Mouse (Mus musculus): ENCODE measurements around the gene Ogfod3.

Gene Ogfod3
- long read RNA-seq, experiment 1, transcript Ogfod3-201 (9 exons, 1,308 nt), result major isoform, 87 of 89 reads
- long read RNA-seq, experiment 1, partial matches to known transcripts, result 1 of 89 reads
- long read RNA-seq, experiment 1, other reads (novel, unspliced or antisense), result 1 of 89 reads
- long read RNA-seq, experiment 2, transcript Ogfod3-201 (9 exons, 1,308 nt), result major isoform, 99 of 102 reads
- long read RNA-seq, experiment 2, partial matches to known transcripts, result 0 of 102 reads
- long read RNA-seq, experiment 2, other reads (novel, unspliced or antisense), result 3 of 102 reads

DNA sequence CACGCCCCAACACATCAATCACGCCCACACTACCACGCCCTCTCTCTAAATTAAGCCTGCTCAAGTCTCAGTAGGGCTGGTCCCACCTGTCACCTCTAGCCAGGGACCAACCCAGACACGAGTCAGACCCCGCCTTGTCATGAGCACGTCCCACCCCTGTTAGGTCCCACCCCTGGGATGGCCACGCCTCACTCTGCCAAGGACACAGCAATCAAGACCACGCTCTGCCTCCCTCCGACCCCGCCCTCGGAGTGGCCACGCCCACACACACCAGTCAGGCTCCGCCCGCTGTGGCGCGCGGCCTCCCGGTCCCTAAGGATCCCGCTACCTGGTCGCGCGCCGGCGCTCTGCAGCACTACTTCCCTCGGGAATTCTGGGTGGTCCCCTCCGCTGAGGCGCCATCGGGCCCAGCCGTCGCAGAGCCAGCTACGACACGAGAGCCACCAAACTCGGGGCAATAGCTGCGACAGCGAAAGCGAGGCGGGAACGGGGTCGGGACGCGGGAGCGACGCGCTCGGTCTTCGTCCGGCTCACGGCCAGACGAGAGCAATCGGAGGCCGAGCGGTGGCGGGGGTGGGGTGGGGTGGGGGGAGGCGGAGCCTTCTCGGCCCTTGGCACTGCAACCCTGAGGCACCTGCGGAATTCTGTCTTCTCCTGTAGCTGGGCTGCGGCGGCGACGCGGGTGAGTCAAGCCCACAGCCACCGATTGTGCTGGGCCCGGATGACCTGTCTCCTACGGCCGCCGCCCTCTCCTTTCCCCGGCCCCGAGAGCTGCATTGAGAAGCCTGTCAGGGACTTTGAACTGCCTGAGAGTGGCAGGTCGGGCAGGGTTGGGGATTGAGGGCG, at the start of gene Ogfod3, which contains the start of gene Hexdc:
Ogfod3 (minus strand) TSS at position 551 of the 846 bp plus-strand sequence.
Hexdc (plus strand) TSS at position 273 of the 846 bp plus-strand sequence.
- intact Hi-C loops (cut with DNase I), result no loop called here

DNA sequence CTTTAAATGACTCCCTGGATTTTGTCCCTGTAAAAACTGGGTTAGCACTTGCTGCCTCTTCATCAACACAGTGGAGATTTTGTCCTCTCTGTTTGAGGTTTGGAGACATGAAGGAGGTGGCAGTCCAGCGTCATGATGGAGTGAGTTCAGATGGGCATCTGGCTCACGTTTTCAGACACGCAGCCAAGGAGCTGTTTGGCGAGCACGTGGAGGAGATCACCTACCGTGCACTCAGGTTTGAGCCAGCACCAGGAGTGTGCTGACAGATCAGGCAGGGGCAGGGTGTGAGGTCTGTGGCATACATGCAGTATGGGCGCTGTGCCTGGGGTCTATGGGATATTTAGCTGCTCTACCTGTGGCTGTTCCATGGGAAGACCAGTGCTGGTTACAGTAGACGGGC, 45.7 kb upstream of the Ogfod3 start:
- intact Hi-C loops (cut with DNase I), result no loop called here

DNA sequence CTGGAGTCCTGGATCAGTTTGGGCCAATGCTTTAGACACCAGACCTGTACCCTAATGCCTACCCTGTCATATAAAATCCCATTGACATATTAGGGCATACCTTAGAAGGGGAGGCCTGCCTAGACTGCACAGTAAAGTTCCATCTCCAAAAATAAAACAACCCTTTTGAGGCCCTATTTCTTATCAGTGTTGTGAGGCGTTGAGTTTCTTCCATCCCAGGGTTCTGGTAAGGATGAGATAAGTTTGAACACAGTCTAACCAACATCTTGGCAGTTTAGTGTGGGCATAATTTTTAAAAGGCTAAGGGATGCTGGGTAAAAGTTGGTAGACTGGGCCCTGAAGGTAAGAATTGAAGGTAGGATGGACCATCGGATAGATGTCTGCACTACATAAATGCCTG, 35.2 kb upstream of the Ogfod3 start:
- intact Hi-C loops (cut with DNase I), result loop anchor here (10.0 kb wide), 1 partner anchor 55 kb away; no protein-coding TSS in a partner anchor

DNA sequence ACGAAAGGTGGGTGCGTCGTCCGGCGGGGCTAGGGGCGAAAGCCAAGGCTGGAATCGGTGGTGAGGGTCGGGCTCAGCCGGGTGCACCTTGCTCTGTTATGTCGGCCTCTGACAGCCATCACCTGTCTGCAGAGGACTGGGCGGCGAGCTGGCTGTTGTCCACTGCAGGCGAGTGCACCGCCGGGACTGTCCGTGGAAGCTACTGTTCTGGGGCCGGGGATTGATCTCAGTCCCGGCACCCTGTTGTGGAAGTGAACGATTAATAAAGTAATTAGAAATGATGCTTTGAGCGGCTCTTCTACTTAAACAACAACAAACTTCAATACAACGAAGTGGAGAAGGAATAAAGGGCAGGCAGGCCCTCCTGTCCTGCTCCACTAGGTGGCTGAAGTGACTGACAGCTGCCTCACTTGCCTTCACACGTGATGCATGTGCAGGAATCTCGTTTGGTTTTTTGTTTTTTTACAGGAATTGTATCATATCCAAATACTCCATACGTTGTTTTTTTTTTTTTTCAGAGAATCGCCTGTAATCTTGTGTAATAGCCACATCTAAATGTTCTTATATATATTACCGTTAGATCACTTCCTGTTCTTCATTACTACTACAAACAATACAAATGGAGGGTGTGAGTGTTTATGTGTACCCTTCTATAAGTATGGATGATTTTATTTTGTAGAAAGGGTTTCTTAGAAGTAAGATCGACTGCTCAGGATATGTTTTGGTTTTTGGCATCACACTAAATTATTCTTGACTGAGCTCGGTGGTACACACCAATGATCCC, 33.0 kb upstream of the Ogfod3 start:
- intact Hi-C loops (cut with DNase I), result no loop called here

DNA sequence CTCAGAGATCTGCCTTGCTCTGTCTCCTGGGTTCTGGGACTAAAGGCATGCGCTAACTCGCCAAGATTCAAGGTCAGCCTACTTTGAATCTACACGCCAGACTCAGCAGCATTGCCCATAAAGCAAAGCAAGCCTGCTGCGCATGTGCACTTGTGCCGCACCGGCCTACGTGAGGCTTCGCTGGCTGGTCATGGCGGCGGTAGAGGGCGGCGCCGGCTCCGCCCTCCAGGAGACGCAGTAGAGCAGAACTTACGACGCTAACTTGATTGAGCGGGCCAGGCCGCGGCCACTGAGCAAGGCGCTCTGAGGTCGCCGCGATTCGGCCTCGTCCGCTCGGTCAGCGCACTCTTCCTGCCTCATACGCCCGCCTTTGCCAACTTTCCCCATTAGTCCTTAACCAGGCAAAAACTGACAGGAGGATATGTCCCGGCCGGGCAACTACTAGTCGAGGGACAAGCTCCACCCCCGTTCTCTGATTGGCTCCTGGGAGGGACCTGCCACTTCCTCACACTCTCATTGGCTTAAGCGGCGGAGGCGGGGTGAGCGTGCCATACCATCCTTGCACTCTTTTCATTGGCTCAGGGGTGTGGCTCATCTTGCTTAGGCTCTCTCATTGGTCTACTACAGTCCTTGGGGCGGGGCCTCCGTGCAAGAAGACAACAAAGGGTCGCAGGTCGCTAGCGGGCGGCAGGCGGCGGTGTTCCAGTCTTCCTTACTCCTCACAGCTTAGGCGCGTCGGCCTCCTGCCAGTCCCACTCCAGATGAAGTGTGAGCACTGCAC, 32.2 kb upstream of the Ogfod3 start, which contains the start of gene Narf:
Narf (plus strand) TSS at position 690 of the 781 bp plus-strand sequence.
- intact Hi-C loops (cut with DNase I), result no loop called here

DNA sequence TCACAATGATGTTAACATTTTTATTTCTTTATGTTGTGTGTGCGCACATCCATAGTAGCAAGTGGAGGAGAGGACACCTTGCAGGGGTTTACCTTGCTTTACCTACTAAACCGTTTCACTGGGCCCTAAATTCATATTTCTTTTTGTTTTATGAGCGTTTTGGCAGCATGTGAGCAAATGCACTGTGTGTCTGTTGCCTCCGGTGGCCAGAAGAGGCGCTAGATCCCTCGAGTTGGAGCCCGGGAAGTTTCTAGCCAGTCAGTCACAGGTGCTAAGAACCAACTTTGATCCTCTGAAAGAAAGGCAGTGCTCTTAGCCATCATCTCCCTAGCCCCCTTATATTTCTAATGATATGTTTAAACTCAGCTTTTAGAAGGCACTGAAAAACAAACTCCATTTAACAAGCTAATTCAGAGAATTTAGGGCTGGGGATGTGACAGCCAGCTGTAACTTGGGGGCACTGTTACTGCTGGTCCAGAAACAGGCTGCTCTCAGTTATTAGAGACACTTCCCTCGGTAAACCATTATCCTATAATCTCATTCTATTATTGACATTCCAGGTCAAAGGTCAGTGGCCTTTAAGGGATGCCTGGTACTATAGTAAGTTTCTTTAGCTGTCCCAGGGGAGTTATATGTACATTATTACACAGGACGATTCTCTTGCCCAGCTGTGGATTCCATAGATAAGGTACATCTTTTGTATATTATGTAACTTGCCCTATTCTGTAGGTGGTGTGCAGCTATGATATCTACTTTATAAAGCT, 31.1 kb upstream of the Ogfod3 start:
- intact Hi-C loops (cut with DNase I), result no loop called here

DNA sequence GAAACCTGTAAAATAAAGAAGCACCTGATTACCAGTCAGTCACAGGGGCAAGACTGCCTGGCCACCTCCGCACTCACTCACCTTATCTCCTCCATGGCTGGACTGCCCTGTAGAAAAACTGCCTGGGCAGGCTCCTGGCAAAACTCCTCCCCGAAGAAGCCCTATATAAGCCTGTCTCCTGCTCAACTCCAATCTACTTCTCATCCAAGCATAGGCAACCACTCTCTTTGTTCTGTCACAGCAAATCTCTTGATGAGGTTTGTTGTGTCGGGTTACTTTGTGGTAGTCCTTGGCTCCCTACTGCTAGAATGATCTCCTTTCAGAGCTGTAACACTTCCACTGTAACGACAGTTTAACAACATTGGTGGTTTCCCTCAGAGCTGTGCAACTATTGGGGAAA, 28.2 kb upstream of the Ogfod3 start:
- intact Hi-C loops (cut with DNase I), result no loop called here

DNA sequence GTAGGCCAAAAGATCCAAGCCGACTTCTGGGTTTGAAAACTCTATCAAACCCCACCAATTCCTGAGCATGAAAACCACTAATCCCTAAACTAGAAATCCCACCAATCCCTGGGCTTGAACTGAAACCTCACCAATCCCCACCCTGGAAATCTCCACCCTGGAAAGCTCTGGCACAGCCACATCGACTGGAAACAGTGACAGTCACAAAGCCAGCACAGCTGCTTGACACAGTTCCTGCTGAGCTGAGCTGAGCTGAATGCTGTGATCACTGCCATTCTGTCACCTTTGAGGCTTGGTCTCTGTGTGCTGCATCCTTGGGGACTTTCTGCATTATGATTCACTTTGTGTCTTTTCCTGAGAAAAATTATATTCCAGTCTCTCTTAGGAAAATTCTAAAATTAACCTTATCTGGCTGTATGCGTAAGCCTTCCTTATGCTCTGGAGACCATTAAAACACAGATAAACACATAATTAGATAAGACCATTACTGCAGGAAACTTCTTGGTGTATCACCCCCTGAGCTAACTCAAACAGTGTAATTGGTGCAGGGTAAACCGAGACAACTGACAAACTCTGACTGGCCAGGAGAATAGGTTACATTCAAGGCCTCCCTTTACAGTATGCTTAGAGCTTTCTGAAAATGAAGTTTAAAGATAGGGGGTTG, 27.2 kb upstream of the Ogfod3 start:
- intact Hi-C loops (cut with DNase I), result no loop called here

DNA sequence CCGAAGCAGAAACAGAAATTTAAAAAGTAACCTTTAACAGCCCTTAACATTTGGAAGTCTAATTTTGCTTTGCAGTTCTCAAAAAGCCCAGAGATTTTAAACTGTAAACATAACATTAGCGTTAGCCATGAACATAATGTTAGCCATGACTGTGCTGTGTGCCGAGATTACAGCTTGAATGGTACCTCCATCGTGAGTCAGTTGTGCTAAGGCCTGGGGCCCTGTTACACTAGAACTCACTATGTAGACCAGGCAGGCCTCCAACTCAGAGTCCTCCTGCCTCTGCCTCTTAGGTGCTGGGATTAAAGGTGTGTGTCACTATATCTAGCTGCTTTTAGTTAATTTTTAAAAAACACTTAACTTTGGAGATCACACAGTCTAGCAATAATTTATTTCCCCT, 26.7 kb upstream of the Ogfod3 start:
- intact Hi-C loops (cut with DNase I), result no loop called here

DNA sequence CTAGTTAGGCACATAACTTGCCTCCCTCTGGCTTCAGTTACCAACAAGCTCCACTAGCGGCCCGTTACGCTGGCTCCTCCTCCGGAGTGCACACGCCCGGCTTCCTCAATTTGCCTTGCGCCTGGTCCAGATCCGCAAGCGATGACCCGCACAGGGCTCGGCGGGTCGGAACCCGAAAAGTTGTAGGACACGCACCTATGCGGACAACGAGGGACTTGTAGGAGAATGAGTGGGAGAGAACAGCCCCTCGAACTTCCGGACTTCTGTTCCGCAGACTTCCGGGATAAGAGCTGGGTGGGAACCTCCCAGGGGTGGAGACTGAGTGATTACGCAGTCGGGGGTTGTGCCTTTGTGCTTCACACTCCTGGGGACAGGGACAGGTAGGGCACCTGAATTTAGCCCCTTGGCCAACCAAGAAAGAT, 24.5 kb upstream of the Ogfod3 start, which contains the start of gene Cybc1:
Cybc1 (minus strand) TSS at position 305 of the 422 bp plus-strand sequence.
- intact Hi-C loops (cut with DNase I), result no loop called here

DNA sequence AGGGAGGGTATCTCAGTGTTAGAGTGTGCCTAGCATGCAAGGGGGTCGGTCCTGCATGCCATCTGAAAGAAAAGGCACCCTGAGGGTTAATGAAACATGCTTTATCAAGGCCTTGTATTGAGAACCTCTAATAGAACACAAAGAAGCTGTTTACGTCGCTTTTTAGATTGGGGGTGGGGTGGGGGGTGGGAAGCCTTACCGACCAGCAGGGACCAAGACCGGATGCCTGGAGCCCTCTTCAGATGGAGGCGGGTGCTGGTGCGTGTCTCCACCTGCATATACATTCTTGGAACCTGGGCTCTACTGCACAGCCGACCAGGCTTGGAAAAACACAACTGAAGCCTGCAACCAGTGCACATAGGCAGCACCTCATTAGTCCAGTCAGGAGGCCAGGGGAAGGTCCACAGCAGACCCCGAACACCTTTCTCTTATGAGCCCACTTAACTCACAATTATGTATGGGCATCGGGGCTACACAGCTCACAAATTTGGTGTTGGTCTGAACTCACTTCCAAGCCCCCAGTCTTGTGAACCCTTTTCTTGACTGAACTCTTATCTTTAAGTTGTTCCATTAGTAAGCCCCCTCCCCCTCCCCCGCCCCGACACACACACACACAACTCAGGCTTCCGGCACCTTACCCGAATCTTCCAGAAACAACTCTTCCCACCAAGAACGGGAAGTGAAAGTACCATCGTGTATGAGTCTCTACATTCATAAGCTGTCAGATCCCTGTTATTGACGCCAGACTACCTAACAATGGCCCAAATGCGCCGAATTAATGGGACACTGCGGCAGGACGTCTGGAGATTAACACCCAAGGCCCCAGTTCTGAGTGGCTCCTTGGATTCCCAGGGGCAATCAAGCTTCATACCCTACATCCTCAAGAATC, 23.9 kb upstream of the Ogfod3 start:
- intact Hi-C loops (cut with DNase I), result no loop called here

DNA sequence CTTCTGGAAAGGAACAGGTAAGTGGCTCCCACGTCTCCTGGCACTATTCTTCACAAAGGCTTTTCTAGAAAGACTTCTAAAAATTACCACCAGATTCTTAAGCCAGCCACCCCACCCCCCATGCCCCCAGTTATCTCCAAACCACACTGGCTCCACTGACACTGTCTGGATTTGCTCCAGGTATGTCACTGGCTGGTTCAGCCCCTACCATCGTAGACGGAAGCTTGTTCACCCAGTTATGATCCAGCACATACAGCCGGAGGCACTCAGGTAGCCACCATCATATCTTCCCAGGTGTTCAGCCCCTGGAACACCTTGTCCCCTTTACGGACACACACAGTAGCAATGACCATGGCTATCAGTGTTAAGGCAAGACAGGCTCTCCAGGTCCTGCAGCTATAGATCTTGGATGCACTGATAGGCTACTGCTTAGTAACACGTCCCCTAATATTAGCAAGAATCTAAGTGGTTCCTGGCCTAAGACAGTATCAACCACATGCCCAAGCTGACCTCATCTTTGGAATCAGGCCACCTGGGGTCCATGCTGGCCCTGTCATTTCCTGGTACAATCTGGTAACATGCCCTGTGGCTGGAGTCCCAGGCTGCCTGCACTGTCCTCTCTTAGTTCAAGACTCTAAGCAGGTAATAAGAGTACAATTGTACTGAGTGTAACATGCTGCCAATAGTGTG, 17.0 kb upstream of the Ogfod3 start:
- intact Hi-C loops (cut with DNase I), result no loop called here

DNA sequence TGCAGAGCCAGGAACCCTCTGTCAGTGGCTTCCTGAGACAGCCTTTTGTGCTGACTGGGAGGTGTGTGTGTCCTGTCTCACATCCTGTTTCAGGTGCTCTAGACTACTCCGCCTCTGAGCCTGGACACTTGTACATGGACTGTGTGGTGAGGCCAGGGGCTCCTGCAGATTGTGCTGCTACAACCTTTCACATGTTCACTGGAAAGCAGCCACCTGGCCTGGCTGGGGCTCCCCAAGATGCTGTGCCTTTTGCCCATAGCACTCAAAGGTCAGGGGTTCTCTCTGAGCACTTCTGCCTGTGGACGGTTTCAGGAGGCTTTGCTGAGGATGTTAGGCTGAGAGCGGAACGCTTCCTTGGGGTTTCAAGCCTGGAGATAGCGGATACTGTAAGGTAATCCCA, 16.3 kb upstream of the Ogfod3 start:
- intact Hi-C loops (cut with DNase I), result no loop called here

DNA sequence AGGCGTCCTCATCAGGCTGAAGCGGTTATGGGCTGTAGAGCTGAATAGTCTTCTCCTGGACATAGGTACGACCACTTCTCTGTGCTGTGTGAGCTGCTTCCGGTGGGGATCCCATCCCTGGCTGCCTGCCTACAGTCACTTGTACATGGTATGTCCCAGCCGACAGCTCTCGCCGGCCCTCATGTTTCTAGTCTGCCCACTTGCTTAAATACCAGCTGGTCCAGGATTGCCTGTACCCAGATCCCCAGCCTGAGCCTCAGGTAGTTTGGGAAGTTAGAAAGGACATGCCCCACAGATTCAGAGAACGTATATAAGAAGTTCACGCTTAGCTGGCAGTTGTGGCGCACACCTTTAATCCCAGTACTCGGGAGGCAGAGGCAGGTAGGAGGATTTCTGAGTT, 15.3 kb upstream of the Ogfod3 start:
- intact Hi-C loops (cut with DNase I), result no loop called here

DNA sequence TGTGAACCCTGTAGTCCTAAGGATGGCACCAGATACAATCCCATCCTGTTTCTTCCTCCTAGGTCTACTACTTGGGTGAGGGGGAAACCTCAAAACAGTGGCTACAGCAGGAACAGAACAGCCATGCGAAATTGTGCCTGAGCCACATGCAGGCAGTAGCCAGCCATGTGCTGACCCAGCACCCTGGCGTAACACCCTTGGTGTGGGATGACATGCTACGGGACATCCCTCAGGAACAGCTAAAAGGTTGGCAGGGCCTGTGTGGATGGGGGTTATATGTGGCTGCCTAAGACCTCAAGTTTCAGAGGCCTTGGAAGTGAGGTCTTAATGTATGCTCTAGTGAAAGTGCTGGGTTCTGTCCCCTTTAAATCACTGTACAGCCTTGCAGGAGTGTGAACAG, 12.3 kb upstream of the Ogfod3 start:
- intact Hi-C loops (cut with DNase I), result no loop called here

DNA sequence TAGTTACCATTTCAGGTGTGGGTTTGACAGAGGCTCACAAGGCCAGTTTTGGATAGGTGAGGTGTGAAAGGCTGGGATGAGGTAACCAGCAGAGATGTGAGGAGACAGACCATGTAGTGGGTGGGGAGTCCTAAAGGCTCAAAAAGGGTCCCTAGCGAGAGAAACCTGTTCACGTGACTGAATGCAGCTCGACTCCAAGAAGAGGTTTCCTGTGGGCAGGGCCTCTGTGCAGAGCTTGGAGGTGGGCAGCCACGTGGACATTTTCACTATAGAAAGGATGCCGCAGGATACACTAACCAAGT, 701 bp downstream of the Ogfod3 start:
- intact Hi-C loops (cut with DNase I), result no loop called here

DNA sequence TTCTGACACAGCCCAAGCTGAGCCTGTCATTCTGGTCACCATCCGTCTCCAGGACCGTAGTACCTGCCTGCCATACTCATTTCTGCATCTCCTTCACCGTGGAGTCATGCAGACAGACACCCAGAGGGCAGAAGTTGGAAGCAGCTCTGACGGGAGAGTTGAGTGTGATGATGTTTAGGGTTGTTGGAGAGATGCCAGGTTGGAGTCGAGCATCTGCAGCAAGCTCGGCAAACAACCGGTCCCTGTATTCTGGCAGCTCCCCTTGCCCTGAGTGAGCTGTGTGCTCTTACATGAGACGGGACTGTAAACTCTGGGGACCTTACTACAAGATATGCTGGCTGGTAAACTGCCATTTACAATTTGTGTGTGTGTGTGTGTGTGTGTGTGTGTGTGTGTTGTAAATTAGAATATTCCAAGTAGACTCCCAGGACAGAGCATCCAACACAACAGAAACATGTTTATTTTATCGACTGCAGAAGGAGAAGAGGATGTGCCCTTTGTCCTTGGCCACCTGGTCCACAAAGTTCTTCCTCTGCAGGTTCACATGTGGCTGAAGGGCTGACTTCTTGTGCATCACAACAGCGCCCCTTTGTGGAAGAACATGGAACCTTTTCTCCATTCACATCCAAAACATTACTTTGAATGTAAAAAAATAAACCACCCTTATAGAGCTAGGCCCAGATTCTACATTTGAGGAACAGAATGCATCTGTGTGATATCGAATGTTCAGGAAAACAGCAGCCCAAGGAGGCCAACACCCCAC, 2.9 kb downstream of the Ogfod3 start:
- intact Hi-C loops (cut with DNase I), result no loop called here

Measured in adrenal gland (tissue).